Mouse (Mus musculus) heart, adult 2 months (tissue): Measurements from ENCODE around the gene Glis3.

Experiments used
- CTCF ChIP-seq: fragments of 200-600 bp; IDR thresholded peaks from 2 replicates; pipeline ENCODE4 v1.8.1; 2022; ENCODE audit warnings: antibody characterized with exemption, mild to moderate bottlenecking, moderate library complexity
- EP300 ChIP-seq: fragments of 200-500 bp; IDR thresholded peaks from 2 replicates; pipeline ENCODE4 v1.6.1; 2011; ENCODE audit warnings: low read depth, low read length, control low read depth; ENCODE audit not compliant: insufficient read depth
- POLR2A ChIP-seq: fragments of 200-500 bp; IDR thresholded peaks from 2 replicates; pipeline ENCODE4 v1.6.1; 2011; ENCODE audit warnings: mild to moderate bottlenecking, low read depth, low read length, control low read depth; ENCODE audit not compliant: insufficient read depth

DNA sequence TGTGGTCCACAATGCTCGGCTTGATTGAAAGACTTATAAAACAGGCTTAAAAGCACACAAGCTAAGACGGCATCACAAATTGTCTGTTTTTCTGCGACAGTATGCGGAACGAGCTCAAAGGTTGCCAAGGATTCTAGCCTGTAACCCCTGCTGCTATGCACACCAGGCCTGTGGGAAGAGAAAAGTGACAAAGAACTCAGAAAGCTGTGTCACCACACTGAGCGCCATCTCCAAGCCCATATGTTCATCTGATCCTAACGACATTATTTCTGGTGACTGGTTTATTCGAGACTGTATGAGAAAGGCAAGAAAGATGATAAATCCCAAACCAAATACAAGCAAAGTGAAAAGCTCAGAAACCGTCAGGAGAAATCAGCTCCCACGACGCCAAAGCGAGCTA lies 144.9 kb downstream of the Glis3 start:
- TF ChIP-seq EP300 (no peak), POLR2A (no peak), CTCF (no peak)
